Mouse (Mus musculus) forebrain, postnatal 0 days (tissue): ENCODE results near the gene Gm20219. TPM values are rescaled to one million over a fixed set of nuclear protein-coding genes. Genes with fewer than 3 reads are reported as not detected.

Source experiments
- ATAC-seq: fragments of 200-750 bp; cut with Nextera tagmentation; 2 replicates; pipeline ENCODE4 v1.8.0; 2017; ENCODE audit warnings: mild to moderate bottlenecking, moderate library complexity
- DNase-seq: peaks from one replicate; pipeline ENCODE4 v3.0.0-alpha.2; 2015
- H3K27ac ChIP-seq: fragments of 300-500 bp; sonication (generic); 2 replicates; pipeline ENCODE4 v1.5.1; 2014; ENCODE audit warnings: low read depth, mild to moderate bottlenecking, antibody characterized with exemption, low read length, moderate library complexity, mixed read lengths
- H3K27me3 ChIP-seq: fragments of 300-500 bp; sonication (generic); 2 replicates; pipeline ENCODE4 v1.6.1; 2014; ENCODE audit warnings: mild to moderate bottlenecking, low read length, mixed read lengths; ENCODE audit not compliant: insufficient read depth
- H3K36me3 ChIP-seq: fragments of 300-500 bp; sonication (generic); 2 replicates; pipeline ENCODE4 v1.6.1; 2014; ENCODE audit warnings: mild to moderate bottlenecking, moderate library complexity; ENCODE audit not compliant: insufficient read depth
- H3K4me1 ChIP-seq: fragments of 300-500 bp; sonication (generic); 2 replicates; pipeline ENCODE4 v1.6.1; 2014; ENCODE audit warnings: antibody characterized with exemption; ENCODE audit not compliant: insufficient read depth
- H3K4me2 ChIP-seq: fragments of 300-500 bp; sonication (generic); 2 replicates; pipeline ENCODE4 v1.6.1; 2014; ENCODE audit warnings: low read depth, mild to moderate bottlenecking, moderate library complexity
- H3K4me3 ChIP-seq: fragments of 300-500 bp; sonication (generic); 2 replicates; pipeline ENCODE4 v1.5.1; 2014; ENCODE audit warnings: low read depth, low read length, mixed read lengths
- H3K9ac ChIP-seq: fragments of 300-500 bp; sonication (generic); 2 replicates; pipeline ENCODE4 v1.6.1; 2014; ENCODE audit warnings: mild to moderate bottlenecking
- H3K9me3 ChIP-seq: fragments of 300-500 bp; sonication (generic); 2 replicates; pipeline ENCODE4 v1.6.1; 2016; ENCODE audit warnings: low read length
- CTCF ChIP-seq: sonication (generic); IDR thresholded peaks from 2 replicates; pipeline ENCODE4 v1.5.1; 2016; ENCODE audit warnings: antibody characterized with exemption, control low read depth, low read depth
- WGBS: fragments of 180-500 bp; shearing (Covaris S2); extraction: QIAGEN DNeasy Blood & Tissue Kit; methylation state at CpG from one replicate; pipeline ENCODE4 v1.1.7; 2014; 5-methylcytosine and 5-hydroxymethylcytosine counted together
- polyA plus RNA-seq: library from polyadenylated mRNA; unstranded; fragments of >200 nt; fragmentation: Nextera tagmentation; extraction: Ambion mirVana; gene quantifications from 2 replicates; pipeline ENCODE4 v1.2.1, GENCODE M21; 2015
- total RNA-seq: library from RNA; depleted of rRNA; stranded (reverse); fragments of >200 nt; gene quantifications from 2 replicates; pipeline ENCODE4 v1.2.3, GENCODE M21; 2014

The Gm20219 gene
- total and polyA plus RNA-seq, 2 experiments from 2014 or later: 0.33 to 0.40 TPM

- Histone ChIP-seq H3K27ac (peak overlapping the region; percentile 72), H3K9me3 (no peaks in the 10 kb centered on the region), H3K9ac (no peak overlapping the region), H3K4me3 (no peak overlapping the region), H3K36me3 (no peaks in the 10 kb centered on the region), H3K27me3 (no peaks in the 10 kb centered on the region), H3K4me2 (no peak overlapping the region), H3K4me1 (peaks cover 5% of the 10 kb centered on the region; the same call in 1 of the 2 replicates)
- DNase-seq (peak; percentile 74), ATAC-seq (peak; percentile 84)
- 15% methylated on average over 6 of the region's 6 CpGs for WGBS
- no peak for TF ChIP-seq CTCF
Measured at GRCm38 (mm10) chr17:56551841-56552581, 2.2 kb downstream of the Gm20219 start.

DNA sequence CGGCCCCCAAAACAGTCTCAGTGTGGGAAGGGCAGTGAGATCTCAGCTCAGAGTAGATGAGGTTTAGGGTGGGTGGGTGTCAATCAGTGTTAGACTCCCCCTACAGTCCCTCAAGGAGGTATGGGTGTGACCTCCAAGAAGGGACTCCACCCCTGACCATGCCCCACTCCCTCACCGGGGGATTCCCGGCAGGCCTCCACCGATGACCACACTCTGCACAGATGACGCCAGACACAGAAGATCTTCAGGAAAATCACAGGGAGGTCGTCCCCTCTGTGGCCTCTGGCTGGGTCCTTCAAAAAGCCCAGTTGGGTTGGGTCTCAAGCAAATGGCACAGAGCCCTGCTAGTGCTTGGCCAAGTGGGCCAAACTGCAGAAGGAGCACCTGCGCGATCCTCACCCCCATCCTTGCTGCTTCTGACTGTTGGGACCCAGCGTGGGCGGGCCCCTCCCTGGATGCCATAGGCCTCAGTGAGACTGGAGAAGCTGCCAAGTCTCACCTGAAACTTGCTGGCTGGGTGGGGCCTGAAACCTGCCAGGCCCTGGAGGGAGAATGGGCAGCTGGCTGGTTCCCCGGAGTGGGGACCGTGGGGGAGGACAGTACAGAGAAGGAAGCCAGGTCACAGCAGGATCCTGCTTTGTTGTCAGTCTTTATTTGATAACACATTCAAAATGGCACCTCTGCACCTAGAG is 3.3 kb downstream of the Gm20219 start:
- H3K9ac ChIP-seq: no peak overlapping the region
- DNase-seq: no peak
- peak overlapping the region; percentile 72 for H3K27ac ChIP-seq
- H3K4me2 ChIP-seq: no peak overlapping the region
- TF ChIP-seq CTCF: no peak
- no peaks in the 10 kb centered on the region for H3K27me3 ChIP-seq
- H3K4me1 ChIP-seq: peaks cover 5% of the 10 kb centered on the region; the same call in 1 of the 2 replicates
- WGBS: 66% methylated on average over 12 of the region's 12 CpGs
- ATAC-seq: no peak
- no peak overlapping the region for H3K4me3 ChIP-seq
- H3K9me3 ChIP-seq: no peaks in the 10 kb centered on the region
- no peaks in the 10 kb centered on the region for H3K36me3 ChIP-seq

DNA sequence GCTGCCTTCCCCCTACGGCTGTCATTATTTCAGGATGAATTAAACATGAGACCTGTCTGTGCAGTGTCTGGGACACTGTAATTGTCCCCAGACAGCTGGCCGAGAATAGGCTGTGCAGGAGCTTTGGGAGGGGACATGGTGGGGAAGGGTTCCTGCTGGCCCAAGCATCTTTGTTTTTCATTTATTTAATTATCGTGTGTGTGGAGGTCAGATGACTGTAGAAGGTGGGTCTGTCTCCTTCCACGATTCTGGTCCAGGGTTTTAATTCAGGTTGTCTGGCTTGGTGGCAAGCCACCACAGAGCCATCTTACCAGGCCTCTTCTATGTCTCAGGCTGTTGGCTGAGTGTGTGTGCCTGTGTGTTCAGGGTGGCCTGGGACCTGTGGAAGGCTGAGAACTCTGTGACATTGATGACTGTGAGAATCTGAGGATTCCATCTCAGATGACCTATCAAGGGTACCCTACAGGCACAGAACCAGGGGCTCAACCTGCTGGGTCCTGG is 5.5 kb downstream of the Gm20219 start:
- no peak for ATAC-seq
- Histone ChIP-seq H3K27me3 (no peaks in the 10 kb centered on the region), H3K27ac (no peak overlapping the region), H3K9ac (no peak overlapping the region), H3K4me1 (peaks cover 5% of the 10 kb centered on the region; the same call in 1 of the 2 replicates), H3K4me2 (no peak overlapping the region), H3K9me3 (no peaks in the 10 kb centered on the region), H3K4me3 (no peak overlapping the region), H3K36me3 (no peaks in the 10 kb centered on the region)
- TF ChIP-seq CTCF: no peak
- no peak for DNase-seq
- WGBS: 24% methylated on average over 4 of the region's 4 CpGs

DNA sequence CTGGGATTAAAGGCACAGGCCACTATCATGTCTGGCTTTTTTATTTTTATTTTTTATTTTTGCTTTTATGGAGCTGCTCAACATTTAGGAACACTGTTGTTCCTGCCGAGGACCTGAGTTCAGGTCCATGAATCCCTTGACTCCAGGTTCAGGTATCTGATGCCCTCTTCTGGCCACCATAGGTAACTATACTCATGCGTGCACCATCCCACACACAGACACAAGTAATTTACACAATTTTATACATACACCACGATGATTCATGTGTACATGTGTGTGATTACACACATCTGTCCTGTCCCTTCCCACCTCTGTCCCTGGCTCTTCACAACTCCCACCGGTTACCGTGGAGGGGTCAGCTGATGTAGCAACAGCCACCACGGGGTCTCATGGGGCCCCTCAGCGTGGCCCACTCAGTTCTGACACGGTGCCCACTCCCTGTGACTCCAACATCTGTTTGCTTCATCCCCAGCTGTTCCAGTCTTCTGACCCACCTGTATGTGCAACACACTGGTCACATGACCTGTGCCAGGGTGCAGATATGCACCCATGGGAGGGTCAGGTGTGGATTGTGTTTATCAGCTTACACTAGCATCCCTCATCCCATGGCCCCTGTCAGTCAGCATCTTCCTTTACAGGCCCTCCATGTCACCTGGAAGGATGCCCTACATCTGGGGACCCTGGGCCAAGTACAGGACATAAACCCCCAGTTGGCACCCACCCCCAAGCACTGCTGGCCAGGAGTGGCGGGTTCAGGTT is 6.2 kb downstream of the Gm20219 start:
- H3K36me3 ChIP-seq: no peaks in the 10 kb centered on the region

GRCm38 (mm10) chr17:56547116-56547845 is 6.9 kb downstream of the Gm20219 start:
- DNase-seq (no peak), ATAC-seq (0 out of 2 replicates have a peak, but pooled peaks have one; percentile 12)
- TF ChIP-seq CTCF: no peak
- H3K27ac ChIP-seq: peak overlapping the region; percentile 59; the same call in 1 of the 2 replicates
- 47% methylated on average over 17 of the region's 17 CpGs for WGBS
- H3K4me1 ChIP-seq: peaks cover 2% of the 10 kb centered on the region; the same call in 1 of the 2 replicates
- H3K9ac ChIP-seq: no peak overlapping the region
- no peak overlapping the region for H3K4me3 ChIP-seq
- H3K36me3 ChIP-seq: no peaks in the 10 kb centered on the region
- no peaks in the 10 kb centered on the region for H3K9me3 ChIP-seq
- no peak overlapping the region for H3K4me2 ChIP-seq
- H3K27me3 ChIP-seq: no peaks in the 10 kb centered on the region

More for the DNA sequence above, 6.2 kb downstream of the Gm20219 start:
- no peak overlapping the region for H3K9ac ChIP-seq
- TF ChIP-seq CTCF: peak; percentile 60
- H3K4me3 ChIP-seq: no peak overlapping the region
- no peak overlapping the region for H3K27ac ChIP-seq
- 71% methylated on average over 9 of the region's 9 CpGs for WGBS
- H3K4me2 ChIP-seq: no peak overlapping the region
- no peak for ATAC-seq
- H3K9me3 ChIP-seq: no peaks in the 10 kb centered on the region
- no peaks in the 10 kb centered on the region for H3K27me3 ChIP-seq
- peaks cover 5% of the 10 kb centered on the region; the same call in 1 of the 2 replicates for H3K4me1 ChIP-seq
- DNase-seq: no peak

DNA sequence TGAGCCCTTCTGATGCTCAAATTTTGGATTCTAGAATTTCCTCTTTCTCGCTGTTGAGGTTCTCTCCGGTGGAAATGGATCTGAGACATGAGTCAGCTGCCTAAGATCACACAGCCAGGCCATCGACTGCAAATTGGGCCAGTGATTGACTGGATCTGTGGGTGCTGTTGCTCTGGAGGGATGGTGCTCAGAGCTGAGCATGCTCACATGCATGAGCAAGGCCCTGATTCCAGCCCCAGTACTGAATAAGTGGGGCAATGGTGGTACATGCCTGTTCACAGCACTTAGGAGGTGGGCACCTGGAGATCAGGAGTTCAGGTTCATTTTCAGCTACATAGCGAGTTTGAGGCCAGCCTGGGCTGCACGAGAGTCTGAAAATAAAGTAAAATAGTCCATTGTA is 7.6 kb downstream of the Gm20219 start:
- no peaks in the 10 kb centered on the region for H3K9me3 ChIP-seq
- H3K4me2 ChIP-seq: no peak overlapping the region
- H3K27me3 ChIP-seq: no peaks in the 10 kb centered on the region
- no peak overlapping the region for H3K27ac ChIP-seq
- no peak for TF ChIP-seq CTCF
- ATAC-seq: no peak
- 77% methylated on average over 5 of the region's 5 CpGs for WGBS
- H3K4me1 ChIP-seq: no peaks in the 10 kb centered on the region
- H3K9ac ChIP-seq: no peak overlapping the region
- no peak overlapping the region for H3K4me3 ChIP-seq
- DNase-seq: no peak
- H3K36me3 ChIP-seq: no peaks in the 10 kb centered on the region
